Mouse (Mus musculus) heart, adult 2 months (tissue): ENCODE measurements around the gene Ptprn2.

ENCODE experiments used
- CTCF ChIP-seq: fragments of 200-600 bp; IDR thresholded peaks from 2 replicates; pipeline ENCODE4 v1.8.1; 2022; ENCODE audit warnings: antibody characterized with exemption, mild to moderate bottlenecking, moderate library complexity
- EP300 ChIP-seq: fragments of 200-500 bp; IDR thresholded peaks from 2 replicates; pipeline ENCODE4 v1.6.1; 2011; ENCODE audit warnings: low read depth, low read length, control low read depth; ENCODE audit not compliant: insufficient read depth

DNA sequence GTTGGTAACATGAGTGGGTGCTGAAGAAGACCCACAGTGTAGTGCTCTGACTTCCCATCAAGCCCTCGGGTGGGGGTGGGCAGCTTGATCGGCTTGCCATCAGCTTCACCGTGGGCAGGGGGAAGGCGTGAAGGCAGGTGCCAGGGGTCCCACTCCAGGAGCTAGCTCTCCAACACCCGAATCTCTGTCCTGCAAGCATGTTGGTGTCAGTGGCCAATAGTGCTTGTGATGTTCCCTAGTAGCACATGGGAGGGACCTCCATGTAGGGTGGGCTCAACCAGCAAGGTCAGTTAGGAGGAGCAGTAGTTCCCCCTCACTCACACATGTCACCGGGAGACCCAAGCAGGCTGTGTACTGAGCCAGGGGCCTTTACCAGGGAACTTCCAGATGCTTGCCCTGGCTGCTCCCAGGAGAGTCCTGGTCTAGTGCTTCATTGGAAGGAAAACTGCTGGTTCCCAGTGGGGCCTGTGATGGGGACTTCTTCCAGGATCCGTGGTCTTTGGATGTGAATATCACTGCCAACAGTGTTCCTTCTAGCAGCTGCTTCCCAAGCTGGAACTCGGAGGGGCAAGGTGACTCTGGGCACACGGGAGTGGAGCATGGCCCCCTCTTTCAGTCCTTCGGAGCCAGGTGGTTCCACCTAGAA lies 569.5 kb downstream of the Ptprn2 start:
- no peak for TF ChIP-seq CTCF
- no peak for TF ChIP-seq EP300
